Mouse (Mus musculus): ENCODE data around the gene Dnajc19.

GRCm38 (mm10) chr3:34028935-34029334 is 52.2 kb downstream of the Dnajc19 start:
- no peak for TF ChIP-seq CTCF (IDR thresholded peaks at IDR 0.05; ENCODE audit: low read depth)
- TF ChIP-seq EP300 (IDR thresholded peaks at IDR 0.05; ENCODE audit: low read depth): no peak
